Comparison of ENCODE assay signal across 7 mouse cellular contexts in genomic region chr8:83997511-83998141, GRCm38 (mm10). TPM values are rescaled to one million over a fixed set of nuclear protein-coding genes. Genes with fewer than 3 reads are reported as not detected.
DNase-seq lines count a peak whose midpoint lies in the region; ATAC-seq and TF ChIP-seq lines count a peak whose summit lies in the region.

TSS of gene Samd1 (plus strand) at chr8:83997672.

- peaks cover 54% of the 10 kb centered on the region for H3K4me1 ChIP-seq in G1E (ENCODE audit: insufficient read depth, low read depth, low read length)

- ATAC-seq in G1E (ENCODE audit: extremely low read depth, insufficient number of reproducible peaks, low FRiP score, poor library complexity, severe bottlenecking): no peak
- no peak for ATAC-seq in erythroid progenitor cell, adult 5-6 weeks (replicated peaks; ENCODE audit: low FRiP score, poor library complexity, severe bottlenecking)

- intact Hi-C loops in heart, postnatal 14 days (cut with DNase I): loop anchor here (2.0 kb wide), 1 partner anchor 23 kb away; no protein-coding TSS in a partner anchor

- H3K27me3 ChIP-seq in G1E (ENCODE audit: insufficient read depth, low read length): no peaks in the 10 kb centered on the region

- peaks cover 66% of the 10 kb centered on the region for H3K36me3 ChIP-seq in G1E (replicated peaks)

- peaks cover 2% of the 10 kb centered on the region; the same call in 1 of the 2 replicates for H3K9me3 ChIP-seq in G1E (replicated peaks)

- peak; percentile 61 for DNase-seq in G1E (ENCODE audit: low spot score)
- peak; percentile 61 to 74 for DNase-seq in adrenal gland, postnatal 36 days
- DNase-seq in heart, postnatal 14 days: peak; percentile 66 to 67
- DNase-seq in layer of hippocampus, postnatal 10 days (ENCODE audit: low spot score in 2 of 2): peak; percentile 53 to 69
- peak; percentile 44 for DNase-seq in lung, postnatal 36 days
- peak; percentile 67 for DNase-seq in right cerebral cortex, postnatal 25 days

- peak within 1 kb of the TSS; percentile 90 for H3K4me3 ChIP-seq in G1E (ENCODE audit: low read depth, low read length)

- TF ChIP-seq CTCF in G1E (IDR thresholded peaks at IDR 0.05; ENCODE audit: low read depth, low read length): no peak

RNA-seq across cellular contexts. Expression of gene Samd1, which starts in this region (rescaled TPM):
- total RNA-seq in G1E (2014; fragmentation: Nextera tagmentation) (88.0 and 93.8 TPM in 2 replicates), G1E (2017) (64.1 and 80.8 TPM in 2 replicates)
- 246 and 262 TPM in 2 replicates for polyA plus RNA-seq in G1E (2012)
- total RNA-seq in adrenal gland, postnatal 36 days (2021): 10 to 100 TPM; 34.2 to 37.2 TPM
- 114 and 119 TPM in 2 replicates for total RNA-seq in erythroid progenitor cell, adult 5-6 weeks (2015; ENCODE audit: low replicate concordance)
- 51.6 and 80.9 TPM in 2 replicates for total RNA-seq in erythroid progenitor cell, adult 5-6 weeks (2017; ENCODE audit: low replicate concordance)
- 10 to 100 TPM; 28.4 to 32.3 TPM for total RNA-seq in heart, postnatal 14 days (2021)
- total RNA-seq in layer of hippocampus, postnatal 10 days (2021): 10 to 100 TPM; 54.1 to 56.4 TPM
